Mouse (Mus musculus) Patski (cell line): Measurements from ENCODE around the gene Col6a1. TPM values are rescaled to one million over a fixed set of nuclear protein-coding genes. Genes with fewer than 3 reads are reported as not detected.
A peak's percentile ranks its signal among the peaks of the same experiment; 100 is the strongest.
"Not testable (repeated sequence)": the region's sequence is repeated elsewhere in the genome, so short reads cannot be mapped to it uniquely, and the experiment has no call there.

Experiments used
- ATAC-seq: fragments of 100-300 bp; one replicate; pipeline ENCODE4 v1.8.0; 2021
- CTCF ChIA-PET: fragments of 350-600 bp; sonication (Branson Sonifier 250); formaldehyde crosslinking; loops from one replicate; lab custom pipeline; 2022; ENCODE audit warnings: inconsistent platforms; lab: Charles Lee
- POLR2A ChIA-PET: fragments of 350-600 bp; sonication (Branson Sonifier 250); formaldehyde crosslinking; loops from one replicate; lab custom pipeline; 2022; ENCODE audit warnings: antibody characterized with exemption, inconsistent platforms; lab: Charles Lee
- DNase-seq: peaks from one replicate; pipeline ENCODE4 v3.0.0-alpha.2; 2011; ENCODE audit warnings: low read depth, low spot score
- H3K27me3 ChIP-seq: fragments of 371-371 bp; one replicate; pipeline ENCODE4 v1.5.1; 2021
- CTCF ChIP-seq: fragments of 100-300 bp; IDR thresholded peaks from one replicate; pipeline ENCODE4 v1.5.1; 2021
- in situ Hi-C: fragments of 300-500 bp; cut with MboI; formaldehyde crosslinking; loops from 3 replicates; pipeline ENCODE4 v1.11.1; 2018; ENCODE audit warnings: low pct_unique_long_range_greater_than_20kb, mixed read lengths
- polyA plus RNA-seq: library from polyadenylated mRNA; unstranded; gene quantifications from one replicate; pipeline ENCODE4 v1.2.3, GENCODE M21; 2021

The Col6a1 gene
- polyA plus RNA-seq, result 34.8 TPM

GRCm38 (mm10) chr10:76725682-76726285, at the start of gene Col6a1:
Gene Col6a1 (minus strand): TSS chr10:76726168.
- no peak for TF ChIP-seq CTCF
- in situ Hi-C loops, result no loop called here
- DNase-seq (no peak), ATAC-seq (peak; percentile 7)
- no peaks in the 10 kb centered on the region for H3K27me3 ChIP-seq
- ChIA-PET POLR2A (no interaction called here), CTCF (no interaction called here)

- CTCF ChIA-PET, result no interaction called here
- in situ Hi-C loops, result no loop called here
- no peak for TF ChIP-seq CTCF
- POLR2A ChIA-PET, result no interaction called here
- H3K27me3 ChIP-seq, result no peaks in the 10 kb centered on the region
- ATAC-seq (no peak), DNase-seq (no peak)
Measured at GRCm38 (mm10) chr10:76771624-76772023, 45.7 kb upstream of the Col6a1 start.

GRCm38 (mm10) chr10:76771086-76771485, 45.1 kb upstream of the Col6a1 start:
- ATAC-seq, result no peak
- TF ChIP-seq CTCF, result no peak
- ChIA-PET CTCF (no interaction called here), POLR2A (no interaction called here)
- DNase-seq, result no peak
- in situ Hi-C loops, result no loop called here
- H3K27me3 ChIP-seq, result no peaks in the 10 kb centered on the region

- TF ChIP-seq CTCF, result no peak
- no peaks in the 10 kb centered on the region for H3K27me3 ChIP-seq
- in situ Hi-C loops, result no loop called here
- DNase-seq (no peak), ATAC-seq (no peak)
- POLR2A ChIA-PET, result no interaction called here
- CTCF ChIA-PET, result no interaction called here
Measured at GRCm38 (mm10) chr10:76769581-76769980, 43.6 kb upstream of the Col6a1 start.

GRCm38 (mm10) chr10:76766196-76766595, 40.2 kb upstream of the Col6a1 start:
- in situ Hi-C loops, result no loop called here
- ChIA-PET POLR2A (no interaction called here), CTCF (no interaction called here)
- H3K27me3 ChIP-seq, result no peaks in the 10 kb centered on the region
- ATAC-seq (no peak), DNase-seq (no peak)
- TF ChIP-seq CTCF, result no peak

- TF ChIP-seq CTCF, result no peak
- ChIA-PET CTCF (interaction anchor here (1.6 kb wide), 1 partner anchor 9 kb away, joined by 3 read pairs; no protein-coding TSS in a partner anchor), POLR2A (no interaction called here)
- DNase-seq (no peak), ATAC-seq (no peak)
- no peaks in the 10 kb centered on the region for H3K27me3 ChIP-seq
- in situ Hi-C loops, result no loop called here
Measured at GRCm38 (mm10) chr10:76764927-76765326, 39.0 kb upstream of the Col6a1 start.

- no peak for DNase-seq
- TF ChIP-seq CTCF, result no peak
- ATAC-seq, result no peak
- POLR2A ChIA-PET, result interaction anchor here (1.2 kb wide), 1 partner anchor 13 kb away, joined by 3 read pairs; no protein-coding TSS in a partner anchor
- in situ Hi-C loops, result no loop called here
- H3K27me3 ChIP-seq, result no peaks in the 10 kb centered on the region
- CTCF ChIA-PET, result interaction anchor here (0.8 kb wide), 1 partner anchor 159 kb away, joined by 3 read pairs; no protein-coding TSS in a partner anchor
Measured at GRCm38 (mm10) chr10:76763016-76763415, 37.0 kb upstream of the Col6a1 start.

- TF ChIP-seq CTCF, result no peak
- ChIA-PET POLR2A (interaction anchor here (1.2 kb wide), 1 partner anchor 12 kb away, joined by 3 read pairs; no protein-coding TSS in a partner anchor), CTCF (no interaction called here)
- no peak for ATAC-seq
- DNase-seq, result no peak
- in situ Hi-C loops, result no loop called here
- no peaks in the 10 kb centered on the region for H3K27me3 ChIP-seq
Measured at GRCm38 (mm10) chr10:76762411-76762810, 36.4 kb upstream of the Col6a1 start.

- no peak for TF ChIP-seq CTCF
- POLR2A ChIA-PET, result no interaction called here
- H3K27me3 ChIP-seq, result no peaks in the 10 kb centered on the region
- CTCF ChIA-PET, result no interaction called here
- in situ Hi-C loops, result no loop called here
- no peak for ATAC-seq
- no peak for DNase-seq
Measured at GRCm38 (mm10) chr10:76759878-76760277, 33.9 kb upstream of the Col6a1 start.

- no peak for TF ChIP-seq CTCF
- no peak for ATAC-seq
- ChIA-PET POLR2A (no interaction called here), CTCF (no interaction called here)
- H3K27me3 ChIP-seq, result no peaks in the 10 kb centered on the region
- no peak for DNase-seq
- in situ Hi-C loops, result no loop called here
Measured at GRCm38 (mm10) chr10:76753640-76754039, 27.7 kb upstream of the Col6a1 start.

- CTCF ChIA-PET, in situ Hi-C loops, ATAC-seq, DNase-seq, POLR2A ChIA-PET: not testable (repeated sequence)
- peaks cover 27% of the 10 kb centered on the region for H3K27me3 ChIP-seq
Measured at GRCm38 (mm10) chr10:76744267-76744666, 18.3 kb upstream of the Col6a1 start.

- in situ Hi-C loops, result no loop called here
- DNase-seq (no peak), ATAC-seq (no peak)
- CTCF ChIA-PET, result interaction anchor here (1.4 kb wide), 1 partner anchor 115 kb away, joined by 3 read pairs; no protein-coding TSS in a partner anchor
- POLR2A ChIA-PET, result no interaction called here
- TF ChIP-seq CTCF, result no peak
- peaks cover 11% of the 10 kb centered on the region for H3K27me3 ChIP-seq
Measured at GRCm38 (mm10) chr10:76736764-76737163, 10.8 kb upstream of the Col6a1 start.
